Mouse (Mus musculus): Measurements from ENCODE around the gene Tex26.

DNA sequence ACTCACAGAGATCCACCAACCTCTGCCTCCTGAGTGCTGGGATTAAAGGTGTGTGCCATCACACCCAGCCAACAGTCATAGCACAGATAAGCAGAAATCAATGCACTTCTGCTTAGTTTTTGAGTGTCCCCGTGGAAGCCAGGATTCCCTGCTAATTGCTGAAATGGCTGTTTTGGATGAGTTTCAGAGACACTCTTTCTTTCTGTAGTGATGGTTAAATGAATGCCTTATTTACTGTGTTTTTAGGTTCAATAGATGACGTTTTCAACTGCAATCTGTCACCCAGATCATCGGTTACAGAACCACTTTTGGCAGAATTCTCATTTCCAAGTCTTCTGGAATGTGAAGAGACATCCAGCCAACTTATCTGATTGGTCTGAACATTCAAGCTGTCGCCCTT, 9.9 kb upstream of the Tex26 start:
- TF ChIP-seq POLR2A (IDR thresholded peaks at IDR 0.05; ENCODE audit: low read depth, low read length) (no peak), CTCF (IDR thresholded peaks at IDR 0.05; ENCODE audit: extremely low read depth, insufficient read depth, insufficient read length, insufficient replicate concordance) (no peak)
